Mouse (Mus musculus) olfactory bulb, adult 2 months (tissue): ENCODE data around the gene Ikbip. TPM values are rescaled to one million over a fixed set of nuclear protein-coding genes. Genes with fewer than 3 reads are reported as not detected.
A peak's percentile ranks its signal among the peaks of the same experiment; 100 is the strongest.

ENCODE experiments used
- H3K27ac ChIP-seq: fragments of 200-500 bp; 2 replicates; pipeline ENCODE4 v1.5.1; 2012; ENCODE audit warnings: low read depth, low read length; ENCODE audit not compliant: insufficient read depth
- H3K4me1 ChIP-seq: fragments of 200-500 bp; 2 replicates; pipeline ENCODE4 v1.6.1; 2012; ENCODE audit warnings: low read length; ENCODE audit not compliant: control insufficient read depth, insufficient read depth
- H3K4me3 ChIP-seq: fragments of 200-500 bp; 2 replicates; pipeline ENCODE4 v1.5.1; 2012; ENCODE audit warnings: mild to moderate bottlenecking, low read depth, low read length, moderate library complexity; ENCODE audit not compliant: insufficient read depth
- CTCF ChIP-seq: fragments of 200-500 bp; IDR thresholded peaks from 2 replicates; pipeline ENCODE4 v1.5.1; 2012; ENCODE audit warnings: low read depth, mild to moderate bottlenecking, low read length, moderate library complexity; ENCODE audit not compliant: insufficient read depth
- POLR2A ChIP-seq: fragments of 200-500 bp; IDR thresholded peaks from 2 replicates; pipeline ENCODE4 v1.6.1; 2012; ENCODE audit warnings: mild to moderate bottlenecking, low read depth, low read length, moderate library complexity; ENCODE audit not compliant: insufficient read depth
- WGBS: fragments of 180-500 bp; shearing (Covaris S2); methylation state at CpG from one replicate; pipeline ENCODE4 v1.1.7; 2018; 5-methylcytosine and 5-hydroxymethylcytosine counted together
- polyA plus RNA-seq: library from polyadenylated mRNA; stranded (reverse); fragments of >200 nt; gene quantifications from 2 replicates; pipeline ENCODE4 v1.2.4, GENCODE M21; 2012; ENCODE audit warnings: low replicate concordance; ENCODE audit not compliant: missing spikeins, insufficient read depth, insufficient read length

The Ikbip gene
- polyA plus RNA-seq, 1 experiment: not detected

GRCm38 (mm10) chr10:91076667-91077066, 6.1 kb upstream of the Ikbip start:
- no peak overlapping the region for H3K27ac ChIP-seq
- TF ChIP-seq POLR2A (no peak), CTCF (no peak)
- 79% methylated on average over 2 of the region's 2 CpGs for WGBS
- no peak overlapping the region for H3K4me3 ChIP-seq
- H3K4me1 ChIP-seq: no peaks in the 10 kb centered on the region

GRCm38 (mm10) chr10:91080540-91080939, 2.2 kb upstream of the Ikbip start:
- Histone ChIP-seq H3K4me1 (no peaks in the 10 kb centered on the region), H3K27ac (no peak overlapping the region), H3K4me3 (no peak overlapping the region)
- 86% methylated on average over 5 of the region's 5 CpGs for WGBS
- TF ChIP-seq CTCF (no peak), POLR2A (no peak)

- WGBS: under 1% methylated on average over 27 of the region's 27 CpGs
- Histone ChIP-seq H3K4me1 (no peaks in the 10 kb centered on the region), H3K4me3 (peak overlapping the region; percentile 83), H3K27ac (no peak overlapping the region)
- TF ChIP-seq CTCF: no peak
- no peak for TF ChIP-seq POLR2A
These were observed 707 bp upstream of the Ikbip start for GRCm38 (mm10) chr10:91081959-91082507.

GRCm38 (mm10) chr10:91083393-91083927, 720 bp downstream of the Ikbip start:
- TF ChIP-seq CTCF: no peak
- no peaks in the 10 kb centered on the region for H3K4me1 ChIP-seq
- peak overlapping the region; percentile 83 for H3K4me3 ChIP-seq
- WGBS: 26% methylated on average over 12 of the region's 12 CpGs
- H3K27ac ChIP-seq: no peak overlapping the region

GRCm38 (mm10) chr10:91092812-91093211, 10.1 kb downstream of the Ikbip start:
- H3K4me1 ChIP-seq: peaks cover 4% of the 10 kb centered on the region; the same call in 1 of the 2 replicates
- 54% methylated on average over 4 of the region's 4 CpGs for WGBS
- peak overlapping the region; percentile 44 for H3K27ac ChIP-seq
- no peak overlapping the region for H3K4me3 ChIP-seq
- no peak for TF ChIP-seq POLR2A
- no peak for TF ChIP-seq CTCF

- TF ChIP-seq POLR2A: no peak
- TF ChIP-seq CTCF: no peak
- Histone ChIP-seq H3K27ac (no peak overlapping the region), H3K4me3 (no peak overlapping the region), H3K4me1 (peaks cover 4% of the 10 kb centered on the region; the same call in 1 of the 2 replicates)
- WGBS: 88% methylated on average over 15 of the region's 15 CpGs
These were observed 11.7 kb downstream of the Ikbip start for GRCm38 (mm10) chr10:91094251-91095104.

GRCm38 (mm10) chr10:91098056-91098455, 15.3 kb downstream of the Ikbip start:
- Histone ChIP-seq H3K4me1 (no peaks in the 10 kb centered on the region), H3K4me3 (no peak overlapping the region), H3K27ac (no peak overlapping the region)
- WGBS: 93% methylated on average over 8 of the region's 8 CpGs
- no peak for TF ChIP-seq CTCF
- no peak for TF ChIP-seq POLR2A

GRCm38 (mm10) chr10:91100101-91100500, 17.4 kb downstream of the Ikbip start:
- 87% methylated on average over 1 of the region's 1 CpGs for WGBS
- Histone ChIP-seq H3K4me3 (no peak overlapping the region), H3K27ac (no peak overlapping the region), H3K4me1 (no peaks in the 10 kb centered on the region)
- TF ChIP-seq CTCF: no peak
- no peak for TF ChIP-seq POLR2A

- TF ChIP-seq CTCF: no peak
- no peaks in the 10 kb centered on the region for H3K4me1 ChIP-seq
- WGBS: 96% methylated on average over 25 of the region's 25 CpGs
- no peak overlapping the region for H3K27ac ChIP-seq
- no peak overlapping the region for H3K4me3 ChIP-seq
These were observed 19.2 kb downstream of the Ikbip start for GRCm38 (mm10) chr10:91101936-91102335.
